7 mouse cellular contexts compared by ENCODE assay signal in the genomic region with DNA sequence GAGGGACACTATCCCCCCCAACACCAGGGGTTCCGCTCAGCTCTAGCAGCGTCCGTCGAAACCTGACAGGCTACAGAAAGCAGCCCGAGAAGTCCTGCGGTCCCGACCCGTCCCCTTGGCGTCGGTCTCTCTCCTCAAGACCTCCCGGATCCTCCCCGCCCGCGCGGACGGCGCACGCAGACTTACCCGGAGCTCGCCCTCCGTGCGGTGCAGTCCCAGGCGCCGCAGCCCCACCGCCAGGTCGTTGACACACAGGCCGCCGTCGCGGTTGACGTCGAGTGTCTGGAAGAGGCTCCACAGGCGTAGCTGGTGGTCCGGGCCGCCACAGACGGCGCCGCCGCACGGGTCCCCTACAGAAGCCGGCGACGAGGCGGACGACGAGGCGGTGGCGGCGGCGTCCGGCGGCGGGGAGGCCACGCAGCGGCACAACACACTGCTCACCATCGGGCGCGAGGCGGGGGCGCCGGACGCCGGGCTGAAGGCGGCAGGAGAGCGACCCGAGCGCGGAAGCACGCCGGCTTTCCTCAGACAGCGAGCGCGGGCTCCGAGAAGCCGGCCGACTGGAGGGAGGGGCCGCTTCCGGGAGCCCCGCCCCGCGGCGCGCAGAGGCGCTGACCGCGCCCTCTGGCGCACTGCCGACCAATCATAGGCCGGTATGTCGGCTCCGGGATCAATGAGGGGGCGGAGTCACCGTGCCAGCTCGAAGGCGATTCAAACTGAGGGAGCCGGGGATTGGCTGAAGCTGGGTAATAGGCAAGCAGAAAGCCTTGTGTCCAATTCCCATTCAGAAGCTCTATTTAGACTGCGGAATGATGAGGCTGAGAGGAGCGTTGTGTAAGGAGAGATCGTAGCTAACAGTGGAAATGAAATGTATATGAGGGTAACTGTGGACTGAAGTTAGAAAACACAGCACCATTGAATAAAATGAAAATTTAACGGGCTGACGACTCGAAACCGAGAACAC. TPM values are rescaled to one million over a fixed set of nuclear protein-coding genes. Genes with fewer than 3 reads are reported as not detected.
DNase-seq lines count a peak whose midpoint lies in the region; ATAC-seq and TF ChIP-seq lines count a peak whose summit lies in the region.

Gene Slc25a25 (minus strand): TSS at position 565 of the 964 bp plus-strand sequence.

- peaks cover 6% of the 10 kb centered on the region; the same call in 1 of the 2 replicates for H3K36me3 ChIP-seq in embryonic facial prominence, embryonic 12.5 days
- H3K36me3 ChIP-seq in kidney, adult 2 months (ENCODE audit: control insufficient read depth, insufficient read depth, low read length) = no peaks in the 10 kb centered on the region
- peaks cover 12% of the 10 kb centered on the region; the same call in 1 of the 2 replicates for H3K36me3 ChIP-seq in limb, embryonic 12.5 days
- H3K36me3 ChIP-seq in midbrain, embryonic 15.5 days (replicated peaks) = no peaks in the 10 kb centered on the region
- peaks cover 7% of the 10 kb centered on the region for H3K36me3 ChIP-seq in spleen, adult 2 months (ENCODE audit: control insufficient read depth, insufficient read depth, low read length)

- peak; percentile 80 for ATAC-seq in embryonic facial prominence, embryonic 12.5 days (ENCODE audit: insufficient number of reproducible peaks, insufficient read depth, low FRiP score, low TSS enrichment)
- ATAC-seq in limb, embryonic 12.5 days (ENCODE audit: insufficient number of reproducible peaks, insufficient read depth, low FRiP score, low TSS enrichment, low read depth) = peak; percentile 88
- ATAC-seq in midbrain, embryonic 15.5 days (replicated peaks) = peak; percentile 94

- H3K4me2 ChIP-seq in embryonic facial prominence, embryonic 12.5 days (replicated peaks) = peak within 1 kb of the TSS; percentile 83
- H3K4me2 ChIP-seq in limb, embryonic 12.5 days = peak within 1 kb of the TSS; percentile 86
- H3K4me2 ChIP-seq in midbrain, embryonic 15.5 days = peak within 1 kb of the TSS; percentile 64

- no peak for TF ChIP-seq CTCF in kidney, adult 2 months (conservative IDR thresholded peaks at IDR 0.05; ENCODE audit: insufficient read depth, insufficient read length, low read depth, low read length)
- no peak for TF ChIP-seq CTCF in spleen, adult 2 months (IDR thresholded peaks at IDR 0.05; ENCODE audit: extremely low read depth, insufficient read depth, insufficient read length, insufficient replicate concordance)

- peak within 1 kb of the TSS; percentile 82 for H3K9ac ChIP-seq in embryonic facial prominence, embryonic 12.5 days
- H3K9ac ChIP-seq in limb, embryonic 12.5 days (replicated peaks) = peak within 1 kb of the TSS; percentile 77
- H3K9ac ChIP-seq in midbrain, embryonic 15.5 days = peak within 1 kb of the TSS; percentile 64

- H3K4me1 ChIP-seq in embryonic facial prominence, embryonic 12.5 days = peaks cover 19% of the 10 kb centered on the region
- H3K4me1 ChIP-seq in kidney, adult 2 months (ENCODE audit: control insufficient read depth, insufficient read depth, low read length) = peaks cover 20% of the 10 kb centered on the region
- peaks cover 36% of the 10 kb centered on the region for H3K4me1 ChIP-seq in limb, embryonic 12.5 days (replicated peaks)
- peaks cover 46% of the 10 kb centered on the region for H3K4me1 ChIP-seq in midbrain, embryonic 15.5 days
- peaks cover 21% of the 10 kb centered on the region for H3K4me1 ChIP-seq in spleen, adult 2 months (ENCODE audit: control insufficient read depth, insufficient read depth, insufficient read length)

- WGBS in embryonic facial prominence, embryonic 12.5 days = under 1% methylated on average over 103 of the region's 103 CpGs
- WGBS in kidney, adult 2 months = under 1% methylated on average over 103 of the region's 103 CpGs
- WGBS in limb, embryonic 12.5 days = under 1% methylated on average over 103 of the region's 103 CpGs
- WGBS in midbrain, embryonic 15.5 days = under 1% methylated on average over 100 of the region's 103 CpGs
- under 1% methylated on average over 103 of the region's 103 CpGs for WGBS in spleen, adult 2 months

- H3K27ac ChIP-seq in embryonic facial prominence, embryonic 12.5 days = peak within 1 kb of the TSS; percentile 90
- peak within 1 kb of the TSS; percentile 89 for H3K27ac ChIP-seq in kidney, adult 2 months (ENCODE audit: insufficient read depth, low read depth, low read length)
- H3K27ac ChIP-seq in limb, embryonic 12.5 days = peak within 1 kb of the TSS; percentile 91
- H3K27ac ChIP-seq in midbrain, embryonic 15.5 days = peak within 1 kb of the TSS; percentile 95
- peak within 1 kb of the TSS; percentile 89 for H3K27ac ChIP-seq in spleen, adult 2 months (ENCODE audit: insufficient read depth, low read length)

- peak; percentile 98 for DNase-seq in adrenal gland, postnatal 25 days
- peak; percentile 97 to 98 for DNase-seq in heart, adult 18-20 months
- peak; percentile 99 for DNase-seq in kidney, adult 2 months
- peak; percentile 95 for DNase-seq in spleen, adult 2 months (ENCODE audit: low read depth in 1 of 2, low spot score in 2 of 2)

- H3K4me3 ChIP-seq in embryonic facial prominence, embryonic 12.5 days = peak within 1 kb of the TSS; percentile 80
- peak within 1 kb of the TSS; percentile 63 for H3K4me3 ChIP-seq in kidney, adult 2 months (ENCODE audit: insufficient read depth, low read depth, low read length)
- H3K4me3 ChIP-seq in limb, embryonic 12.5 days (replicated peaks) = peak within 1 kb of the TSS; percentile 86
- peak within 1 kb of the TSS; percentile 65 for H3K4me3 ChIP-seq in midbrain, embryonic 15.5 days
- peak within 1 kb of the TSS; percentile 79 for H3K4me3 ChIP-seq in spleen, adult 2 months (ENCODE audit: extremely low read depth, insufficient read depth, insufficient read length)

- TF ChIP-seq POLR2A in kidney, adult 2 months (IDR thresholded peaks at IDR 0.05; ENCODE audit: low read depth, low read length) = no peak
- TF ChIP-seq POLR2A in spleen, adult 2 months (IDR thresholded peaks at IDR 0.05; ENCODE audit: low read depth, low read length) = peak; percentile 43

- H3K27me3 ChIP-seq in embryonic facial prominence, embryonic 12.5 days = no peaks in the 10 kb centered on the region
- no peaks in the 10 kb centered on the region for H3K27me3 ChIP-seq in kidney, adult 2 months (replicated peaks; ENCODE audit: control insufficient read depth, insufficient read depth, low read length)
- H3K27me3 ChIP-seq in limb, embryonic 12.5 days = no peaks in the 10 kb centered on the region
- no peaks in the 10 kb centered on the region for H3K27me3 ChIP-seq in midbrain, embryonic 15.5 days (replicated peaks)
- no peaks in the 10 kb centered on the region for H3K27me3 ChIP-seq in spleen, adult 2 months (ENCODE audit: control insufficient read depth, insufficient read depth, low read length)

- no peaks in the 10 kb centered on the region for H3K9me3 ChIP-seq in embryonic facial prominence, embryonic 12.5 days
- H3K9me3 ChIP-seq in limb, embryonic 12.5 days = no peaks in the 10 kb centered on the region
- no peaks in the 10 kb centered on the region for H3K9me3 ChIP-seq in midbrain, embryonic 15.5 days

RNA-seq across cellular contexts. Expression of gene Slc25a25, which starts in this region (rescaled TPM):
- 16.4 and 28.0 TPM in 2 replicates for total RNA-seq in adrenal gland, postnatal 25 days (2021)
- 30.2 and 31.5 TPM in 2 replicates for polyA plus RNA-seq in embryonic facial prominence, embryonic 12.5 days (2016; fragmentation: Nextera tagmentation; extraction: Ambion mirVana)
- 10 to 100 TPM in 1 of 2 experiments, 1 to 10 TPM in 1; 8.4 to 11.5 TPM for total RNA-seq in heart, adult 18-20 months (2021)
- polyA plus RNA-seq in kidney, adult 2 months (2012; rRNA removed) = 25.3 and 30.6 TPM in 2 replicates
- 26.0 and 28.3 TPM in 2 replicates for polyA plus RNA-seq in limb, embryonic 12.5 days (2016; fragmentation: Nextera tagmentation; extraction: Ambion mirVana)
- 55.3 and 60.1 TPM in 2 replicates for polyA plus RNA-seq in midbrain, embryonic 15.5 days (2015; fragmentation: Nextera tagmentation; extraction: Ambion mirVana)
- polyA plus RNA-seq in spleen, adult 2 months (2012; rRNA removed) = 11.4 and 15.0 TPM in 2 replicates

Comparison
In these comparisons a context has a peak if more than half of its experiments do, and no peak if none do; other contexts are left out.
1. Peak in every context shown above with its lines: DNase-seq, ATAC-seq, H3K4me3 ChIP-seq and H3K27ac ChIP-seq.